Mouse (Mus musculus) hindbrain, embryonic 11.5 days (tissue): ENCODE results near the gene Tnfrsf18. TPM values are rescaled to one million over a fixed set of nuclear protein-coding genes. Genes with fewer than 3 reads are reported as not detected.
A peak's percentile ranks its signal among the peaks of the same experiment; 100 is the strongest.

Experiments used
- ATAC-seq: fragments of 200-750 bp; cut with Nextera tagmentation; 2 replicates; pipeline ENCODE4 v1.8.0; 2017; ENCODE audit warnings: mild to moderate bottlenecking, moderate TSS enrichment, moderate library complexity; ENCODE audit not compliant: low FRiP score
- DNase-seq: peaks from one replicate; pipeline ENCODE4 v3.0.0-alpha.2; 2015; ENCODE audit warnings: low spot score
- H3K27ac ChIP-seq: fragments of 300-500 bp; sonication (generic); 2 replicates; pipeline ENCODE4 v1.5.1; 2014; ENCODE audit warnings: mild to moderate bottlenecking, low read depth, low read length
- H3K27me3 ChIP-seq: fragments of 300-500 bp; sonication (generic); 2 replicates; pipeline ENCODE4 v1.6.1; 2014; ENCODE audit warnings: mild to moderate bottlenecking, low read length, moderate library complexity, mixed read lengths; ENCODE audit not compliant: control insufficient read depth, insufficient read depth
- H3K36me3 ChIP-seq: fragments of 300-500 bp; sonication (generic); 2 replicates; pipeline ENCODE4 v1.6.1; 2014; ENCODE audit warnings: mild to moderate bottlenecking, low read length, moderate library complexity, mixed read lengths; ENCODE audit not compliant: control insufficient read depth, insufficient read depth
- H3K4me1 ChIP-seq: fragments of 300-500 bp; sonication (generic); replicated peaks from 2 replicates; pipeline ENCODE4 v1.6.1; 2014; ENCODE audit warnings: low read length, mixed read lengths; ENCODE audit not compliant: control insufficient read depth, insufficient read depth
- H3K4me2 ChIP-seq: fragments of 300-500 bp; sonication (generic); replicated peaks from 2 replicates; pipeline ENCODE4 v1.6.1; 2014; ENCODE audit warnings: mild to moderate bottlenecking, low read depth, low read length
- H3K4me3 ChIP-seq: fragments of 300-500 bp; sonication (generic); 2 replicates; pipeline ENCODE4 v1.5.1; 2014; ENCODE audit warnings: low read depth, low read length
- H3K9ac ChIP-seq: fragments of 300-500 bp; sonication (generic); 2 replicates; pipeline ENCODE4 v1.6.1; 2014; ENCODE audit warnings: low read depth, low read length
- H3K9me3 ChIP-seq: fragments of 300-500 bp; sonication (generic); 2 replicates; pipeline ENCODE4 v1.6.1; 2016; ENCODE audit warnings: low read length; ENCODE audit not compliant: control insufficient read depth
- WGBS: fragments of 180-500 bp; shearing (Covaris S2); extraction: QIAGEN DNeasy Blood & Tissue Kit; methylation state at CpG from one replicate; pipeline ENCODE4 v1.1.7; 2014; 5-methylcytosine and 5-hydroxymethylcytosine counted together
- polyA plus RNA-seq: library from polyadenylated mRNA; unstranded; fragments of >200 nt; fragmentation: Nextera tagmentation; extraction: Ambion mirVana; gene quantifications from 2 replicates; pipeline ENCODE4 v1.2.1, GENCODE M21; 2014

The Tnfrsf18 gene
- polyA plus RNA-seq, 1 experiment from 2014 or later: 2.4 TPM

DNA sequence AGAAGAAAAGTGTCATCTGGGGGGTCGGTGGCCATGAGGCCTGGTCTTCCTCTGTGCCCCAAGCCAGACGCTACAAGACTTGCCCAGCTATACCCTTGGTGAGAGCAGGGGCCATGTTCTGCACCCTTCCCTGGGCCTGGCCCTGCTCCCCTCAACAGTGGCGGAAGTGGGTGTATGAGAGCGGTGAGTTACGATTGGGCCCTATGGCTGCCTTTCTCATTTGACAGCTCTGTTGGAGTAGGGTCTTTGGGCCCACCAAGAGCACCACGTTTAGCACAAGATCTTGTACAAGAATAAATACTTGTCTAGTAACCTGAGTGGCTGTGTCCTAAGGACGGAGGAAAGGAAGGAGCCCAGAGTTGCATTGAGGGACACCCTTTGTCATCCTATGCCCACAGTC is 2.6 kb downstream of the Tnfrsf18 start:
- no peak for DNase-seq
- H3K4me3 ChIP-seq: no peak overlapping the region
- no peak for ATAC-seq
- no peaks in the 10 kb centered on the region for H3K27me3 ChIP-seq
- no peaks in the 10 kb centered on the region for H3K9me3 ChIP-seq
- H3K4me2 ChIP-seq: no peak overlapping the region
- no peak overlapping the region for H3K27ac ChIP-seq
- no peak overlapping the region for H3K9ac ChIP-seq
- WGBS: 92% methylated on average over 7 of the region's 7 CpGs
- no peaks in the 10 kb centered on the region for H3K36me3 ChIP-seq
- peaks cover 6% of the 10 kb centered on the region for H3K4me1 ChIP-seq

DNA sequence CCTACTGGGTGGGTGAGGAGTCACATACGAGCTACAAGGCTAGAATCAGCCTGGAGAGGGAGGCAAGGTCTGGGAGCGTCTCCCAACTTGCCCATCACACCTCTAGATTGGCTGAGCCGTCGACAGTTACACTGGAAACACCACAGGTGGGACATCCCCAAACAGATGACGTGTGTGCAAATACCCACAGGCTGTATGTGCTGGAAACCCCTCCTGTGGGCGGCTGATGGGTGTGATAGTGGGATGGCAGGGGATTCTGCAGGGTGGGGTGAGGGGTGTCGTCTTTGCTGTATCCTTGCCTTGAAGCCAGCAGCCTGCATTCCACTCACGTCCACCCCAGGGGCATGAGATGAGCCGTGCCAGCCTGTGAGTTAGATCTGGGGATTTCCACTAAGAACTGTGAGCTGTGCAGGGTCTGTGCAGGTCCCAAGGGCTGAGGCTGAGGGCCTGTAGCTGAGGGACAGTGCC is 4.7 kb downstream of the Tnfrsf18 start:
- Histone ChIP-seq H3K27me3 (peaks cover 12% of the 10 kb centered on the region), H3K4me1 (peaks cover 6% of the 10 kb centered on the region), H3K4me3 (peak overlapping the region; percentile 33), H3K27ac (no peak overlapping the region), H3K9ac (peak overlapping the region; percentile 40), H3K9me3 (no peaks in the 10 kb centered on the region), H3K36me3 (no peaks in the 10 kb centered on the region), H3K4me2 (peak overlapping the region; percentile 68)
- WGBS: 68% methylated on average over 9 of the region's 9 CpGs
- no peak for DNase-seq
- no peak for ATAC-seq

DNA sequence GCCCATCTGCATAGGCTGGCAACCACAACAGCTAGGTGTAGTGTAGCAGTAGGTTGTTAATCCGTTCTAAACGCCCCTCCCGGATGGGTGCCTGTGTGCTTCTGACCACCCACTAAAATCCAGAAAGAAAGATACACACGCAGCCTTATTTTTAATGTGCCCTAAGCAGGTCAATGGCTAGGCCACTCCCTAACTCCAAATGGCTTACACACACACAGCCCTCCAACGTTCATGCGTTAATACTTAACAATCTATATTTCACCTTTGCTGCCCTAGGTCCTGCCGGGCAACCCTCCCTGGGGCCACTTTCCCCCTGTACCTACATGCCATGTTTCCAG is 5.3 kb downstream of the Tnfrsf18 start:
- DNase-seq (no peak), ATAC-seq (no peak)
- H3K4me3 ChIP-seq: peak overlapping the region; percentile 33
- peak overlapping the region; percentile 81 for H3K27ac ChIP-seq
- H3K9ac ChIP-seq: peak overlapping the region; percentile 40
- H3K4me2 ChIP-seq: peak overlapping the region; percentile 68
- H3K4me1 ChIP-seq: peaks cover 6% of the 10 kb centered on the region
- H3K27me3 ChIP-seq: peaks cover 17% of the 10 kb centered on the region
- H3K9me3 ChIP-seq: no peaks in the 10 kb centered on the region
- WGBS: 11% methylated on average over 7 of the region's 7 CpGs
- no peaks in the 10 kb centered on the region for H3K36me3 ChIP-seq

DNA sequence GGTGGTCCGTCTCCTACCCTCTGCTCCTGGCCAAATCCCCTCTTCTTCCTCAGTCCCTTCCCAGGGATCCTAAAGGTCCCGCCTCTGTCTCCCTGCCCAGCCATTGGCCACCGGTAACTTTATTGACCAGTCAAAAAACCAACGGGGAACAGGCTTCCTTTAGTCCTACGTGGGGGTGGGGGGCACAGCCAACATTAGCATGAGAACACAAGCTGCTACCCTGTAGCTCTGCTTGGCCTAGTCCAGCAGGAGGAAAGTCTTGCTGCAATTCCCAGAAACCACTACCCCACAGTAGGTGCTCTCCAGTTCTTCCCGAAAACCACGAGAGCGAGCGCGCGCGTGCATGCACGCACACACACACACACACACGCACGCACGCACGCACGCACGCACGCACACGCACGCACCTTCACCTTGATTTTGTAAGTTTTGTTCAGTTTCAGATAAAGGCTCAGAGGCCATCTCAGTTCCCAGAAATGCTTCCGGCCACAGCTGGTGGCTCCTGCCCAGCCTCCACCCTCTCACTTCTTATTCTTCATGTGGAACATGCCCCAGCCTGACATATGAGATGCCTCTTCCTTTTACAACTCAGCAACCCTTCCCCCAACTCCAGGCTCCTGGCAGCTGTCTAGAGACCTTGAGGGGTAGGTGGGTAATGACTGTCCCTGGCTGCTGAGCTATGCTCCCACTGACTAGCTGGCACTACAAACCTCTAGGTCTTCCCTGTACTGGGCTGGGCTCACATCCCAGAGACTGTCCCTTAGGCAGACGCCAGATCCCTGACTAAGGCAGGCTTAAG is 5.8 kb downstream of the Tnfrsf18 start:
- peak; percentile 94 for ATAC-seq
- H3K4me3 ChIP-seq: peak overlapping the region; percentile 33
- 3% methylated on average over 23 of the region's 24 CpGs for WGBS
- H3K4me2 ChIP-seq: peak overlapping the region; percentile 68
- H3K27ac ChIP-seq: peak overlapping the region; percentile 81
- H3K4me1 ChIP-seq: peaks cover 6% of the 10 kb centered on the region
- peaks cover 18% of the 10 kb centered on the region for H3K27me3 ChIP-seq
- peak; percentile 86 for DNase-seq
- no peaks in the 10 kb centered on the region for H3K36me3 ChIP-seq
- H3K9ac ChIP-seq: peak overlapping the region; percentile 40
- H3K9me3 ChIP-seq: no peaks in the 10 kb centered on the region

DNA sequence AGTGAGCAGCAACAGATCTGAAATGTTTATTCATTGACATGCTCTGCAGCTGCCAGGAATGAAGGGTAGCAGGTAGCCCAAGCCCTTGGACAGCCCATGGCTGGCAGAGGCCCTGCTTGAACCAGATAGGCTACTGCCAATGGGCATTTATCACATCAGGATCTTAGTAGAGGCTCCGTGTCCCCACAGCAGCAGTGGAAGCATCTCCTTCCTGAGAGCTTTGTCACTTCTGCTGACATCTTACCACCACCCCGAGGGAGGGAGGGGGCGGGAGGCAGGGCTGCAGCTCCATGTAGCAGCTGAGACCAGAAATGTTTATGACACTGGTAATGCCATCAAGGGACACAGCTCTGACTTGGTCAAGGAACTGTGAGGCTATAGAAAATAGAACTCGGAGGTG is 6.9 kb downstream of the Tnfrsf18 start:
- no peaks in the 10 kb centered on the region for H3K36me3 ChIP-seq
- ATAC-seq (no peak), DNase-seq (no peak)
- H3K4me2 ChIP-seq: no peak overlapping the region
- no peaks in the 10 kb centered on the region for H3K9me3 ChIP-seq
- no peak overlapping the region for H3K9ac ChIP-seq
- peaks cover 18% of the 10 kb centered on the region for H3K27me3 ChIP-seq
- no peak overlapping the region for H3K27ac ChIP-seq
- no peak overlapping the region for H3K4me3 ChIP-seq
- peaks cover 6% of the 10 kb centered on the region for H3K4me1 ChIP-seq
- 81% methylated on average over 4 of the region's 4 CpGs for WGBS

DNA sequence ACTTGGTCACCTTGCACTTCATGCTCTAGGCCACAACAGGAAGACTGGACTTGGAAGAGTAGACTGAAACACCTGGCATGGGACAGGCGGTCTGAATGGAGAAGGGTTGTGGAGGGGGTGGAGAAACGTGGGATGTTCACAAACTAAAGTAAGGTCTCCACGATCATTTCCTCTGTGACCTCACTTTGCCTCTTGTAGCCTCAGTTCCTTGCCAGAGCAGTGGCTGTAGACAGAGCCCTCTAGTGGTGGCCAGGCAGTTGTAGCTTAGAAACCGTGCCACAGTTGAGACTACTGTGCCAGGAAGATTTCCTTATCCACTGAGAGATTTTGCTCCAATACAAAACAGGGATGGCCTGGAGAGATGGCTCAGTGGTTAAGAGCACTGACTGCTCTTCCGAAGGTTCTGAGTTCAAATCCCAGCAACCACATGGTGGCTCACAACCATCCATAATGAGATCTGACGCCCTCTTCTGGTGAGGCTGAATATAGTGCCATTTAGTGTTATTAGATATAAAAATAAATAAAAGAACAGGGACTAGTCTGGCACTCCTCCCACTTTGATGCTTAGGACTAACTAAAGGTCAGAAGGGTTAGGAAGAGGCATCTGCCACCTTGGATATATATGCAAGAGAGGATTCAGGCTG is 7.6 kb downstream of the Tnfrsf18 start:
- no peak overlapping the region for H3K4me2 ChIP-seq
- peaks cover 6% of the 10 kb centered on the region for H3K4me1 ChIP-seq
- peak; percentile 60 for DNase-seq
- H3K36me3 ChIP-seq: no peaks in the 10 kb centered on the region
- H3K4me3 ChIP-seq: no peak overlapping the region
- no peak overlapping the region for H3K9ac ChIP-seq
- WGBS: 53% methylated on average over 6 of the region's 6 CpGs
- H3K27me3 ChIP-seq: peaks cover 18% of the 10 kb centered on the region
- no peak overlapping the region for H3K27ac ChIP-seq
- no peak for ATAC-seq
- no peaks in the 10 kb centered on the region for H3K9me3 ChIP-seq

DNA sequence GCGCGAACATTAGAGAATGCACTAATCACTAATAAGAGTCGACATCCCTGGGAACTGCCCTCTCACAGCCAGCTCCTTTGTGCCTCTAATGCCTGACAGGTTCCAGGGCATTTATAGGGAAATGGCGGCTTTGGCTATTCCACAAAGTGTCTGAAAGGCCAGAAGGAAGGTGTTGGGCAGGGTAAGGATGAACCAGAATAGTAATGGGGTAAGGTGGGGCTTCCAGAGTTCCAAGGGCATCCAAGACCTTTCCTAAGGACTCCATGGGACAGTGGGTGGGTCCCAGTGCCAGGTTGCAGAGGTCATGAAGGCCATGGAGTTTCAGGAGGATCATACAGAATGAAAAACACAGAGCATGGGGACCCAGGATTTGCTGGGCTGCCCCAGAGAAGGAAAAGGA is 8.3 kb downstream of the Tnfrsf18 start:
- Histone ChIP-seq H3K9me3 (no peaks in the 10 kb centered on the region), H3K9ac (no peak overlapping the region), H3K27ac (no peak overlapping the region), H3K4me1 (peaks cover 6% of the 10 kb centered on the region), H3K27me3 (peaks cover 18% of the 10 kb centered on the region), H3K36me3 (no peaks in the 10 kb centered on the region), H3K4me3 (no peak overlapping the region), H3K4me2 (no peak overlapping the region)
- DNase-seq: no peak
- 51% methylated on average over 4 of the region's 4 CpGs for WGBS
- ATAC-seq: no peak

DNA sequence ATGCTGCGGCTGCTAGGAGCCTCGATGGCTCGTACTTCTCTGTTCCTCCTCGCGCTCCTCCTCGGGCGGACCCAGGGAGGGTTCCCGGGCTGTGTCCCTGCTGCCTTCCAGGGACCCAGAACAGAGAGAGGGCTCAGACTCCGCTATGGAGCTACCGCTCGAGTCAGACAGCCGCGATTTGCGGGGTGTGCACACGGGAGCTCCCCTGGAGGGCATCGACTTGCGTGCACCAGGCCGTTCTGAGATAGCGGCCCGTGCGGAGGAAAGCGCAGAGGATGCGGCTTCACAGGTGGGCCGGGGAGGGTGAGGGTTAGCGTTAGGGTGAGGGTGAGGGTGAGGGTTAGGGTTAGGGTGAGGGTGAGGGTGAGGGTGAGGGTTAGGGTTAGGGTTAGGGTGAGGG is 8.9 kb downstream of the Tnfrsf18 start:
- WGBS: 4% methylated on average over 25 of the region's 25 CpGs
- H3K4me2 ChIP-seq: peak overlapping the region; percentile 29
- no peak overlapping the region for H3K9ac ChIP-seq
- H3K27ac ChIP-seq: no peak overlapping the region
- peak overlapping the region; percentile 10; the same call in 1 of the 2 replicates for H3K4me3 ChIP-seq
- no peak for ATAC-seq
- H3K4me1 ChIP-seq: peaks cover 6% of the 10 kb centered on the region
- H3K27me3 ChIP-seq: peaks cover 18% of the 10 kb centered on the region
- H3K36me3 ChIP-seq: no peaks in the 10 kb centered on the region
- H3K9me3 ChIP-seq: no peaks in the 10 kb centered on the region
- DNase-seq: peak; percentile 33

DNA sequence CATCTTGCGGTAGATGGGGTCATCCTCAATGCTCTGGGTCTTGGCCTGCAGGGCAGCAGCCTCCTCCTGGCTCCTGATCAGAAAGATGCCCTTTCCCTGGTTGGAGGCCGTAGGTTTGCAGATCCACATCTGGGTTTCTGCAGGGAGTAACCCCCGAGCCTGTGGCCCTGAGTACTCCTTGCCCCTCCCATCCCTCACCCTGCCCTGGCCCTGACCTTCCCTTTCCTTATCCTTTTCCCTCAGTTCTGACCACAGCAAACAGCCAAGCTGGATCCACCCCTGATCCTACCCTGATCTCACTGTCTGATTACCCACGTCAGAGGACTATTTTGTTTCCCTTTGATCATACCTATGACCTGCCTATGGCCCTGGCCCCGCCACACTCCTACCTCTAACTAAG is 18.8 kb downstream of the Tnfrsf18 start:
- H3K9me3 ChIP-seq: no peaks in the 10 kb centered on the region
- no peak overlapping the region for H3K4me3 ChIP-seq
- H3K4me2 ChIP-seq: no peak overlapping the region
- H3K9ac ChIP-seq: no peak overlapping the region
- H3K4me1 ChIP-seq: no peaks in the 10 kb centered on the region
- DNase-seq (no peak), ATAC-seq (no peak)
- no peaks in the 10 kb centered on the region for H3K36me3 ChIP-seq
- 70% methylated on average over 5 of the region's 5 CpGs for WGBS
- H3K27me3 ChIP-seq: no peaks in the 10 kb centered on the region
- no peak overlapping the region for H3K27ac ChIP-seq
